Mouse (Mus musculus): ENCODE data around the gene Cpne5.

- no peak for TF ChIP-seq CTCF (IDR thresholded peaks at IDR 0.05; ENCODE audit: low read depth)
- no peak for TF ChIP-seq EP300 (IDR thresholded peaks at IDR 0.05; ENCODE audit: low read depth)
Observed at GRCm38 (mm10) chr17:29253684-29254083, 15.7 kb upstream of the Cpne5 start.
